ENCODE assay signal across 11 mouse cellular contexts in genomic region chr3:96489636-96490035, GRCm38 (mm10). TPM values are rescaled to one million over a fixed set of nuclear protein-coding genes. Genes with fewer than 3 reads are reported as not detected.
DNase-seq lines count a peak whose midpoint lies in the region; ATAC-seq lines count a peak whose summit lies in the region.
"Not testable (repeated sequence)": the region's sequence is repeated elsewhere in the genome, so short reads cannot be mapped to it uniquely, and the experiment has no call there.
"Had no signal": no experiment of that assay in that cellular context is flagged by ENCODE, and none has a peak within 500 bp of the region (broad histone marks: within the 10 kb centered on the region; RNA-seq: fewer than 3 reads in every experiment).

No protein-coding gene starts in this region.

- H3K9ac ChIP-seq in forebrain, embryonic 14.5 days (ENCODE audit: low read length); heart, embryonic 15.5 days; limb, embryonic 15.5 days; lung, embryonic 16.5 days (ENCODE audit: low read length); neural tube, embryonic 14.5 days (replicated peaks; ENCODE audit: low read depth, low read length): not testable (repeated sequence)

- H3K4me2 ChIP-seq in forebrain, embryonic 14.5 days (ENCODE audit: low read length); heart, embryonic 15.5 days; limb, embryonic 15.5 days; lung, embryonic 16.5 days (ENCODE audit: low read depth, low read length); neural tube, embryonic 14.5 days (ENCODE audit: low read depth, low read length): not testable (repeated sequence)

- WGBS in forebrain, embryonic 14.5 days: 47% methylated on average over 5 of the region's 8 CpGs
- 48% methylated on average over 6 of the region's 8 CpGs for WGBS in heart, embryonic 15.5 days
- WGBS in limb, embryonic 15.5 days: 45% methylated on average over 6 of the region's 8 CpGs
- WGBS in lung, embryonic 16.5 days: 50% methylated on average over 5 of the region's 8 CpGs
- 52% methylated on average over 4 of the region's 8 CpGs for WGBS in neural tube, embryonic 14.5 days

- not testable (repeated sequence) for H3K4me3 ChIP-seq in forebrain, embryonic 14.5 days (ENCODE audit: low read depth, low read length); heart, embryonic 15.5 days; limb, embryonic 15.5 days; lung, embryonic 16.5 days (ENCODE audit: low read length); neural tube, embryonic 14.5 days (ENCODE audit: low read depth, low read length)

- not testable (repeated sequence) for H3K36me3 ChIP-seq in forebrain, embryonic 14.5 days (ENCODE audit: control insufficient read depth, insufficient read depth, low read length); heart, embryonic 15.5 days; limb, embryonic 15.5 days; lung, embryonic 16.5 days (ENCODE audit: control insufficient read depth, insufficient read depth, low read length); neural tube, embryonic 14.5 days (ENCODE audit: control insufficient read depth, insufficient read depth, low read length)

- H3K27ac ChIP-seq in forebrain, embryonic 14.5 days (ENCODE audit: low read depth, low read length): 0 out of 2 replicates have a peak overlapping the region, but pooled peaks have one; percentile 70
- H3K27ac ChIP-seq in heart, embryonic 15.5 days: peak overlapping the region; percentile 80
- peak overlapping the region; percentile 85 for H3K27ac ChIP-seq in limb, embryonic 15.5 days
- H3K27ac ChIP-seq in lung, embryonic 16.5 days (ENCODE audit: low read length): peak overlapping the region; percentile 69
- peak overlapping the region; percentile 71; the same call in 1 of the 2 replicates for H3K27ac ChIP-seq in neural tube, embryonic 14.5 days (ENCODE audit: low read depth, low read length)

- not testable (repeated sequence) for H3K4me1 ChIP-seq in forebrain, embryonic 14.5 days (ENCODE audit: control insufficient read depth, insufficient read depth, low read length); limb, embryonic 15.5 days; lung, embryonic 16.5 days (replicated peaks; ENCODE audit: control insufficient read depth, insufficient read depth, low read length); neural tube, embryonic 14.5 days (ENCODE audit: control insufficient read depth, insufficient read depth, low read length)
- peaks cover 15% of the 10 kb centered on the region for H3K4me1 ChIP-seq in heart, embryonic 15.5 days (replicated peaks)

- not testable (repeated sequence) for H3K27me3 ChIP-seq in forebrain, embryonic 14.5 days (replicated peaks; ENCODE audit: control insufficient read depth, insufficient read depth, low read length); heart, embryonic 15.5 days; limb, embryonic 15.5 days; lung, embryonic 16.5 days (ENCODE audit: control insufficient read depth, insufficient read depth, low read depth, low read length); neural tube, embryonic 14.5 days (ENCODE audit: control insufficient read depth, insufficient read depth, low read length)

- DNase-seq in cerebellum, adult 9-11 months: peak; percentile 25
- DNase-seq in forebrain, embryonic 14.5 days (ENCODE audit: low spot score): not testable (repeated sequence)
- peak; percentile 11 for DNase-seq in kidney, adult 18-20 months

- not testable (repeated sequence) for ATAC-seq in forebrain, embryonic 14.5 days; heart, embryonic 15.5 days (replicated peaks; ENCODE audit: insufficient number of reproducible peaks, insufficient read depth, low FRiP score, low read depth); limb, embryonic 15.5 days (ENCODE audit: insufficient number of reproducible peaks, low FRiP score, low TSS enrichment, low read depth); lung, embryonic 16.5 days (ENCODE audit: low read depth); neural tube, embryonic 14.5 days (ENCODE audit: low read depth)

- not testable (repeated sequence) for H3K9me3 ChIP-seq in forebrain, embryonic 14.5 days (replicated peaks; ENCODE audit: control insufficient read depth, low read length); heart, embryonic 15.5 days (replicated peaks); limb, embryonic 15.5 days; lung, embryonic 16.5 days (ENCODE audit: control insufficient read depth, low read length); neural tube, embryonic 14.5 days (ENCODE audit: control insufficient read depth, low read length)

RNA-seq across cellular contexts. Expression of gene Hfe2, which starts 35.3 kb away (rescaled TPM):
- polyA plus RNA-seq in forebrain, embryonic 14.5 days (2014; fragmentation: Nextera tagmentation; extraction: Ambion mirVana): 0.41 and 0.52 TPM in 2 replicates
- 7.9 and 8.0 TPM in 2 replicates for polyA plus RNA-seq in heart, embryonic 15.5 days (2015; fragmentation: Nextera tagmentation; extraction: Ambion mirVana)
- polyA plus RNA-seq in limb, embryonic 15.5 days (2015; fragmentation: Nextera tagmentation; extraction: Ambion mirVana): 8.7 and 18.4 TPM in 2 replicates
- 0.57 and 1.1 TPM in 2 replicates for polyA plus RNA-seq in lung, embryonic 16.5 days (2015; fragmentation: Nextera tagmentation; extraction: Ambion mirVana)
- 1.3 and 2.0 TPM in 2 replicates for polyA plus RNA-seq in neural tube, embryonic 14.5 days (2014; fragmentation: Nextera tagmentation; extraction: Ambion mirVana)
- polyA plus RNA-seq: Patski had no signal

RNA-seq across cellular contexts. Expression of gene BC107364, which starts 37.5 kb away (rescaled TPM):
- not detected in 2 replicates for polyA plus RNA-seq in forebrain, embryonic 14.5 days (2014; fragmentation: Nextera tagmentation; extraction: Ambion mirVana)
- polyA plus RNA-seq in heart, embryonic 15.5 days (2015; fragmentation: Nextera tagmentation; extraction: Ambion mirVana): 0.53 and 1.0 TPM in 2 replicates
- polyA plus RNA-seq in limb, embryonic 15.5 days (2015; fragmentation: Nextera tagmentation; extraction: Ambion mirVana): 0.22 and 0.55 TPM in 2 replicates
- 0.30 and 0.34 TPM in 2 replicates for polyA plus RNA-seq in lung, embryonic 16.5 days (2015; fragmentation: Nextera tagmentation; extraction: Ambion mirVana)
- not detected in 2 replicates for polyA plus RNA-seq in neural tube, embryonic 14.5 days (2014; fragmentation: Nextera tagmentation; extraction: Ambion mirVana)
- polyA plus RNA-seq: CD4-positive, CD25-positive, alpha-beta regulatory T cell, adult 4 months; gonadal fat pad, adult 2 months; hindbrain, embryonic 11.5 days; Patski had no signal
